Mouse (Mus musculus) embryonic facial prominence, embryonic 14.5 days (tissue): Measurements from ENCODE around the gene Chchd3. TPM values are rescaled to one million over a fixed set of nuclear protein-coding genes. Genes with fewer than 3 reads are reported as not detected.

Source experiments
- ATAC-seq: fragments of 200-750 bp; cut with Nextera tagmentation; 2 replicates; pipeline ENCODE4 v1.8.0; 2017; ENCODE audit warnings: low read depth, moderate number of reproducible peaks, moderate TSS enrichment
- DNase-seq: peaks from one replicate; pipeline ENCODE4 v3.0.0-alpha.2; 2015; ENCODE audit warnings: low spot score
- H3K27ac ChIP-seq: fragments of 300-500 bp; sonication (generic); replicated peaks from 2 replicates; pipeline ENCODE4 v1.5.1; 2014; ENCODE audit warnings: low read depth, mild to moderate bottlenecking, low read length, moderate library complexity
- H3K27me3 ChIP-seq: fragments of 300-500 bp; sonication (generic); replicated peaks from 2 replicates; pipeline ENCODE4 v1.6.1; 2014; ENCODE audit warnings: low read length; ENCODE audit not compliant: control insufficient read depth, insufficient read depth
- H3K36me3 ChIP-seq: fragments of 300-500 bp; sonication (generic); 2 replicates; pipeline ENCODE4 v1.6.1; 2014; ENCODE audit warnings: low read length, mixed read lengths; ENCODE audit not compliant: control insufficient read depth, insufficient read depth
- H3K4me1 ChIP-seq: fragments of 300-500 bp; sonication (generic); 2 replicates; pipeline ENCODE4 v1.6.1; 2014; ENCODE audit warnings: antibody characterized with exemption, low read length; ENCODE audit not compliant: control insufficient read depth, insufficient read depth
- H3K4me2 ChIP-seq: fragments of 300-500 bp; sonication (generic); 2 replicates; pipeline ENCODE4 v1.6.1; 2014; ENCODE audit warnings: low read depth, mild to moderate bottlenecking, low read length, moderate library complexity, mixed read lengths
- H3K4me3 ChIP-seq: fragments of 300-500 bp; sonication (generic); 2 replicates; pipeline ENCODE4 v1.5.1; 2014; ENCODE audit warnings: low read depth, mild to moderate bottlenecking, low read length
- H3K9ac ChIP-seq: fragments of 300-500 bp; sonication (generic); 2 replicates; pipeline ENCODE4 v1.6.1; 2014; ENCODE audit warnings: low read depth, mild to moderate bottlenecking, low read length, moderate library complexity, mixed read lengths
- H3K9me3 ChIP-seq: fragments of 300-500 bp; sonication (generic); 2 replicates; pipeline ENCODE4 v1.6.1; 2016; ENCODE audit warnings: low read length; ENCODE audit not compliant: control insufficient read depth
- WGBS: fragments of 180-500 bp; shearing (Covaris S2); extraction: QIAGEN DNeasy Blood & Tissue Kit; methylation state at CpG from one replicate; pipeline ENCODE4 v1.1.7; 2014; 5-methylcytosine and 5-hydroxymethylcytosine counted together
- polyA plus RNA-seq: library from polyadenylated mRNA; unstranded; fragments of >200 nt; fragmentation: Nextera tagmentation; extraction: Ambion mirVana; gene quantifications from 2 replicates; pipeline ENCODE4 v1.2.1, GENCODE M21; 2014

The Chchd3 gene
- polyA plus RNA-seq, 1 experiment from 2014 or later, result 120 TPM

DNA sequence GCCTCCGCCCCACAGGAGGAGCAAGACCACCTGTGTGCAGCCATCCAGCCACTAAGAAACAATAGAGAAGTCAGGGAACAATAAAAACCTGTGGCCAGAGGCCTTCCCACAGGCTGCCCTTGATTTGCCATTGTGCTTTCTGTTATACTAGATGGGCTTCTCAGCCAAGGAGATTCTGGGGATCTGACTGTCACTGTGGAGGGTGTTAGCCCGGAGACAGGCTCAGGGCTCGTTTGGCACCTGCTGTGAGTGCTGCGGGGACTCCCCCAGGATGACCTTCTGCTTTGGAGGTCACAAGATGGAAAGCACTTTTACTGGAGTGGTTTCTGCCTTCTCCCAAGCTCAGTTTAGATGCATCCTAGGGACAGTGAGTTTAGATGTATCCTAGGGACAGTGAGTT is 262.5 kb downstream of the Chchd3 start:
- 24% methylated on average over 4 of the region's 4 CpGs for WGBS
- Histone ChIP-seq H3K4me2 (no peak overlapping the region), H3K9me3 (no peaks in the 10 kb centered on the region), H3K27ac (no peak overlapping the region), H3K4me1 (no peaks in the 10 kb centered on the region), H3K9ac (no peak overlapping the region), H3K36me3 (peaks cover 10% of the 10 kb centered on the region; the same call in 1 of the 2 replicates), H3K27me3 (no peaks in the 10 kb centered on the region), H3K4me3 (no peak overlapping the region)
- ATAC-seq (no peak), DNase-seq (no peak)

- DNase-seq (no peak), ATAC-seq (no peak)
- Histone ChIP-seq H3K9me3 (no peaks in the 10 kb centered on the region), H3K4me3 (no peak overlapping the region), H3K4me2 (no peak overlapping the region), H3K27me3 (no peaks in the 10 kb centered on the region), H3K4me1 (no peaks in the 10 kb centered on the region), H3K9ac (no peak overlapping the region), H3K27ac (no peak overlapping the region), H3K36me3 (0 out of 2 replicates have a peak, but pooled peaks cover 5% of the 10 kb centered on the region)
- WGBS, result 61% methylated on average over 8 of the region's 8 CpGs
Measured at GRCm38 (mm10) chr6:32795653-32796500, 264.2 kb downstream of the Chchd3 start.

- 95% methylated on average over 1 of the region's 1 CpGs for WGBS
- Histone ChIP-seq H3K4me3 (no peak overlapping the region), H3K4me2 (no peak overlapping the region), H3K4me1 (no peaks in the 10 kb centered on the region), H3K27me3 (no peaks in the 10 kb centered on the region), H3K36me3 (0 out of 2 replicates have a peak, but pooled peaks cover 5% of the 10 kb centered on the region), H3K9me3 (no peaks in the 10 kb centered on the region), H3K9ac (no peak overlapping the region), H3K27ac (no peak overlapping the region)
- DNase-seq, result no peak
- no peak for ATAC-seq
Measured at GRCm38 (mm10) chr6:32793575-32793974, 266.5 kb downstream of the Chchd3 start.

DNA sequence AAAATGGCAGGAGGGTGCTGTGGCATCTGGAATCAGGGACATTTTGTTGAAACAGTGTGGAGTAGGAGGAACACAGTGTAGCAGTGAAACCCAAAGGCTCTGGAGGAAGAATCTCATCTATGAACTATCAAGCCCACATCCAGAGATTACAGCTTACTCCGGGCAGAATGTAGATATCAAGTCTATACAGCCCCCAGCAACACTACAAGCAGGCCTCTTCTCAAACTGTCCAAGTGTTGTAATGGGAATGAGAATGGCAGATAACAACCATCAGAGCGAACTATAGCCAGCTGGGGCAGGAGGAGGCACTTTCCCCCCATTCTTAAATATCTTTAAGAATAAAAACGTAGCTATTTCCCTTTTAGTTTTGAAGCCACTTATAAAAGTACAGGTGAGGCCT is 266.9 kb downstream of the Chchd3 start:
- H3K4me2 ChIP-seq, result no peak overlapping the region
- WGBS, result 97% methylated on average over 3 of the region's 3 CpGs
- 0 out of 2 replicates have a peak, but pooled peaks cover 5% of the 10 kb centered on the region for H3K36me3 ChIP-seq
- no peaks in the 10 kb centered on the region for H3K9me3 ChIP-seq
- no peaks in the 10 kb centered on the region for H3K4me1 ChIP-seq
- no peak overlapping the region for H3K9ac ChIP-seq
- no peak overlapping the region for H3K4me3 ChIP-seq
- ATAC-seq (no peak), DNase-seq (no peak)
- H3K27me3 ChIP-seq, result no peaks in the 10 kb centered on the region
- H3K27ac ChIP-seq, result no peak overlapping the region

DNA sequence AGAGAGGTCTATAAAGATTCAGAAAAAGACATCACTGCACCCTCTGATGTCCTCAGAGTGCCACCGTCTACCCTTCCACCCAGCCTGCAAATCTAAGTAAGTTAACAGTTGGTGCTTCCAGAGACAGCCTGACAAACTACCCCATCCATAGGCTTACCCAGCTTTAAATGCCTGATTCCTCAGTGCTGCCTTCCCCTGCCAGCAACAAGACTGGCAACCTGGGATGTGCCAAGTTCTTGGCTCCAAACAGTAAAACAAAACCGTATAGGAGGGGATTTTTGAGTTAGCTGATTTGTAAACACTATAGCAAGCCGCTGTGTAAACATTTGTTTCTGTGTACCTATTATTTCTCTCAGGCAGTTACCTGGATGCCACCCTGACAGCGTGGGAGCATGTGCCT is 269.6 kb downstream of the Chchd3 start:
- Histone ChIP-seq H3K9me3 (no peaks in the 10 kb centered on the region), H3K9ac (no peak overlapping the region)
- WGBS, result 80% methylated on average over 4 of the region's 4 CpGs

GRCm38 (mm10) chr6:32787399-32787798 is 272.7 kb downstream of the Chchd3 start:
- H3K4me2 ChIP-seq, result no peak overlapping the region
- H3K27ac ChIP-seq, result no peak overlapping the region
- no peaks in the 10 kb centered on the region for H3K4me1 ChIP-seq
- no peak overlapping the region for H3K4me3 ChIP-seq
- no peak overlapping the region for H3K9ac ChIP-seq
- H3K9me3 ChIP-seq, result no peaks in the 10 kb centered on the region
- ATAC-seq, result no peak
- 0 out of 2 replicates have a peak, but pooled peaks cover 5% of the 10 kb centered on the region for H3K36me3 ChIP-seq
- no peak for DNase-seq
- H3K27me3 ChIP-seq, result no peaks in the 10 kb centered on the region
- WGBS, result 70% methylated on average over 1 of the region's 1 CpGs

More for the DNA sequence above, 269.6 kb downstream of the Chchd3 start:
- DNase-seq, result no peak
- Histone ChIP-seq H3K36me3 (0 out of 2 replicates have a peak, but pooled peaks cover 5% of the 10 kb centered on the region), H3K27ac (no peak overlapping the region), H3K4me2 (no peak overlapping the region), H3K4me3 (no peak overlapping the region), H3K4me1 (no peaks in the 10 kb centered on the region), H3K27me3 (no peaks in the 10 kb centered on the region)
- ATAC-seq, result no peak

DNA sequence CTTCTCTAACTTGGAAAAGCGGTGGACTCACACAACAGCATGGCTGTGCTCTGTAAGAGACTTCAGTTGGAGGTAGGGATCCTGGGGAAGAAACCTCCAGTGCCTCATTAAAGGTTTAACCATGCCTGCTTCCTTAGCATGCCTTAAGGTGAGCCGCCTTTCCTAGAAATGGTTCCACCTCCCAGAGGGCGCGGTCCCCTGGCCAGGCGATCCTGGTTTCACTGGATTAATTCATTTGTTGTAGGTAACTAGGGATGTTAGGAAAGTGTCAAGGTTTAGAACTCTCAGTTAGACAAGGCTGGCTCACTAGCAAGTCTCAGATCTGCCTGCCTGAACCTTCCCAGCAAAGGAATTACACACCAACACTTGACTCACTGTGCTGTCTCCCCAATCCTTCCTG is 273.9 kb downstream of the Chchd3 start:
- H3K4me2 ChIP-seq, result no peak overlapping the region
- H3K4me3 ChIP-seq, result no peak overlapping the region
- H3K9me3 ChIP-seq, result no peaks in the 10 kb centered on the region
- H3K36me3 ChIP-seq, result no peaks in the 10 kb centered on the region
- DNase-seq (no peak), ATAC-seq (no peak)
- no peak overlapping the region for H3K27ac ChIP-seq
- WGBS, result 94% methylated on average over 5 of the region's 5 CpGs
- no peaks in the 10 kb centered on the region for H3K27me3 ChIP-seq
- H3K9ac ChIP-seq, result no peak overlapping the region
- H3K4me1 ChIP-seq, result no peaks in the 10 kb centered on the region

DNA sequence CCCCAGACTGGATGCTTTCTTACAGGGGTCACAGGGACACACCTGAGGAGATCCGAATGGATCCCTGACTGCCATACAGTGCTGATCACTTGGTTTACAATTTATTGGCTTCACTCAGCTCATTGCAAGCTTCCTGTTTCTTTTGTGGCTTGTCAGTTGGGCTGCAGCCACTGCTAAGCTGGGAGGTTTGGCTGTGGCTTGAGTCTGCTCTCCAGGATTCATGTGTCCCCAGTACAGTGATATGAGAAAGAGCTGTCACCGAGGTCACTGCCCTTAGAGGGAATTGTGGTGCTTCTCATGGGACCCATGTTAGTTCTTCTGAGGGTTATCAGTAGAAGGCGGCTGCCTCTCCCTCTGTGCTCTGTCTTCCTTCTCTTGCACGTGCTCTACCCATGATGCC is 277.0 kb downstream of the Chchd3 start:
- Histone ChIP-seq H3K27ac (no peak overlapping the region), H3K27me3 (no peaks in the 10 kb centered on the region), H3K9ac (no peak overlapping the region), H3K4me2 (no peak overlapping the region), H3K4me3 (no peak overlapping the region), H3K9me3 (no peaks in the 10 kb centered on the region), H3K36me3 (no peaks in the 10 kb centered on the region), H3K4me1 (peaks cover 7% of the 10 kb centered on the region)
- DNase-seq (no peak), ATAC-seq (no peak)
- WGBS, result 86% methylated on average over 4 of the region's 4 CpGs

DNA sequence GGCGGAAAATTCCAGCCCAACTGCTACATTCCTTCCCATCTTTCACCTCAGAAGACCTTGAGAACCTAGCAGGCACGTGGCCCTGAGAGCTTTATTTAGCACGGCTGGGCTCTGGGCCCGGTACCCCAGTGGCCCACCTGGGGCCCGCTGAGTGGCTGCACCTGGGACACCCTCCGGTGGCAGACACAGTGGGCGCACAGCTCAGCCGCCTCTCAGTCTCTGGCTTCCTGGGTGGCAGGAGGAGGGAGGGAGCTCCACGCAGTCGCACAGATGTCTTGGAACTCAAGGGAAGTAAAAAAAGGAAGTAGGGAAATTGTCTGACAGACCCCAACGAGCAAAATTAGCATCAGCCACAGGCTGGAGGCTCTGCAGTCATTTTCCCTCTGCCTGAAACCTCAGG is 279.5 kb downstream of the Chchd3 start:
- Histone ChIP-seq H3K4me1 (peaks cover 7% of the 10 kb centered on the region), H3K27ac (no peak overlapping the region), H3K9ac (no peak overlapping the region), H3K27me3 (no peaks in the 10 kb centered on the region), H3K36me3 (no peaks in the 10 kb centered on the region), H3K4me2 (peak overlapping the region; percentile 38), H3K9me3 (no peaks in the 10 kb centered on the region), H3K4me3 (no peak overlapping the region)
- 22% methylated on average over 11 of the region's 11 CpGs for WGBS
- ATAC-seq (no peak), DNase-seq (no peak)
